Mouse (Mus musculus): Measurements from ENCODE around the gene Clba1. TPM values are rescaled to one million over a fixed set of nuclear protein-coding genes. Genes with fewer than 3 reads are reported as not detected.
A peak's percentile ranks its signal among the peaks of the same experiment; 100 is the strongest.

Clba1 gene
- polyA plus RNA-seq, 1 experiment from 2014 or later, result 14.7 TPM

DNA sequence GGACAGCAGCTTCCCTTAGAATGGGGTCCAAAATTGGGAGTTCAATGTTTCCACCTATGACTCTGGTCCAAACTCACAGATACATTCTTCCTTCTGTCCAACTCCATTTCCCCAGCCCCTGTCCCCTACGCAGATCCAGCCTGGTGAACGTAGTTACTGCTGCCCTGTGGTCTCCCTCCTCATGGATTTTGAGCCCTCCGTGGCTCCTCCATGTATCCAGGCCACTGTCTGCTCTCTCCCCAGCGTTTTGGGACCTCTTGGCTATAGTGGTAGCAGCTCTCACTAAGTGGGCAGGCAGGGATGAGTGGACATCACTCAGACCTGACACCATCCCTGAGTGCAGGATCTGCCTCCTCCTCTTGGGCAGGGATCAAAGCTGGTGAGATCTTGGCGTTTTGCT, 10.0 kb upstream of the Clba1 start:
- Histone ChIP-seq H3K4me2 (no peak overlapping the region), H3K27ac (ENCODE audit: low read depth, low read length) (no peak overlapping the region), H3K36me3 (ENCODE audit: control insufficient read depth, insufficient read depth, low read length) (no peaks in the 10 kb centered on the region), H3K4me1 (ENCODE audit: control insufficient read depth, insufficient read depth, low read length) (no peaks in the 10 kb centered on the region), H3K9me3 (ENCODE audit: control insufficient read depth, low read length) (no peaks in the 10 kb centered on the region), H3K4me3 (ENCODE audit: low read depth, low read length) (no peak overlapping the region), H3K27me3 (ENCODE audit: control insufficient read depth, insufficient read depth, low read length) (peaks cover 12% of the 10 kb centered on the region), H3K9ac (ENCODE audit: low read length) (no peak overlapping the region)
- 70% methylated on average over 5 of the region's 5 CpGs for WGBS
- ATAC-seq (ENCODE audit: low FRiP score), result no peak
- no peak for DNase-seq (ENCODE audit: low spot score, missing footprints)

DNA sequence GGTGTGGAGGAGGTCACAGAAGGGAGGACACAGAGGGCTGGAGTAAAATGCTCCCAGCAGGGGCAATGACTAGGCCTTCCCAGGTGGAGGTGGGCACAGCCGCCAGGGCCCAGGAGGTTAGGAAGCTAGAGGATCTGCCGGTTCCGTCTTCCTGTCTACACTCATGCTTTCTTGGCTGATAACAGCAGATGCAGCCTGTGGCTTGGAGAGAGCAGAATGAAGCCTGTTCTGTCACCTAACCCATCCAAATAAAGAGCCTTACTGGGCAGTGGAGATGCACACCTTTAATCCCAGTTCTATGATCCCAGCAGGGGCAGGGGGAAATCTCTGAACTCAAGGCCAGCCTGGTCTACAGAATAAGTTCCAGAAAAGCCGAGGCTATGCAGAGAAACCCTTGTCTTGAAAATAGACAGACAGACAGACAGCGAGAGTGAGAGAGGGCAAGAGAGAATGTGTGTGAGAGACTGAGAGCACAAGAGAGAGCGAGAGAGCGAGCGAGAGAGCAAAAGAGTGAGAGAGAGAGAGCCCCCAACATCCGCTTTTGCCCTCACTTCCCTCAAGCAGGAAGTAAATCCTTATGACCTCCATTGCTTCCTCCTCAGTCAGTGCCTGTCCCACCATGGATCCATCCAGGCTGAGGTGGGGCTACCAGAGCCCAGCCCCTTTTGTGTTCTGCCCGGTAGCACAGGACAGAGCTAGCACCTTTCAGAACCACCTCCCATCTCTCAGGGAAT, 9.3 kb upstream of the Clba1 start:
- 88% methylated on average over 10 of the region's 10 CpGs for WGBS
- ATAC-seq (ENCODE audit: low FRiP score), result no peak
- H3K27me3 ChIP-seq (ENCODE audit: control insufficient read depth, insufficient read depth, low read length), result peaks cover 12% of the 10 kb centered on the region

DNA sequence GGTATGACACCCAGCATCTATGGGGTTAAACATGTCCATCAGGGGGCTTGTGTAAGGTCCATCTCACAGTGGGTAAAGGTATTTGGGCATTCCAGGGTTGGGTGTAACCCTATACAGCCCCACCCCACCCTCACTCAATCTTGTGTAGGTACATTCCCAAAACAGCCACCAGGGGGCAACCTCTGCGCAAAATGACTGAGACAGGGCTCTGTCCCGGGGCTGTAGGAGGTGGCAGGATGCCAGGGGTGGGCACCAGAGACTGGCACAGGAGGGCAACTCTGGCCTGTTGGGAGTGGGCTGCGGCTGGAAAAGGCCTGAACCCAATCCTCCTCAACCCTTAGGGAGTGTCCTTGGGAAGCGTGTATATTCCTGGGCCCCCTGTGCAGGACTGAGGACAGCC, 8.3 kb upstream of the Clba1 start:
- no peaks in the 10 kb centered on the region for H3K9me3 ChIP-seq (ENCODE audit: control insufficient read depth, low read length)
- DNase-seq (ENCODE audit: low spot score, missing footprints), result peak; percentile 94
- H3K4me1 ChIP-seq (ENCODE audit: control insufficient read depth, insufficient read depth, low read length), result no peaks in the 10 kb centered on the region
- no peak overlapping the region for H3K4me2 ChIP-seq
- H3K9ac ChIP-seq (ENCODE audit: low read length), result no peak overlapping the region
- 17% methylated on average over 4 of the region's 4 CpGs for WGBS
- H3K4me3 ChIP-seq (ENCODE audit: low read depth, low read length), result no peak overlapping the region
- H3K27me3 ChIP-seq (ENCODE audit: control insufficient read depth, insufficient read depth, low read length), result peaks cover 12% of the 10 kb centered on the region
- ATAC-seq (ENCODE audit: low FRiP score), result 0 out of 2 replicates have a peak, but pooled peaks have one; percentile 38
- no peak overlapping the region for H3K27ac ChIP-seq (ENCODE audit: low read depth, low read length)
- H3K36me3 ChIP-seq (ENCODE audit: control insufficient read depth, insufficient read depth, low read length), result no peaks in the 10 kb centered on the region

More for the DNA sequence above, 9.3 kb upstream of the Clba1 start:
- DNase-seq (ENCODE audit: low spot score, missing footprints), result no peak
- no peaks in the 10 kb centered on the region for H3K9me3 ChIP-seq (ENCODE audit: control insufficient read depth, low read length)
- no peak overlapping the region for H3K4me2 ChIP-seq
- no peak overlapping the region for H3K27ac ChIP-seq (ENCODE audit: low read depth, low read length)
- H3K9ac ChIP-seq (ENCODE audit: low read length), result no peak overlapping the region
- no peaks in the 10 kb centered on the region for H3K4me1 ChIP-seq (ENCODE audit: control insufficient read depth, insufficient read depth, low read length)
- H3K4me3 ChIP-seq (ENCODE audit: low read depth, low read length), result no peak overlapping the region
- H3K36me3 ChIP-seq (ENCODE audit: control insufficient read depth, insufficient read depth, low read length), result no peaks in the 10 kb centered on the region

DNA sequence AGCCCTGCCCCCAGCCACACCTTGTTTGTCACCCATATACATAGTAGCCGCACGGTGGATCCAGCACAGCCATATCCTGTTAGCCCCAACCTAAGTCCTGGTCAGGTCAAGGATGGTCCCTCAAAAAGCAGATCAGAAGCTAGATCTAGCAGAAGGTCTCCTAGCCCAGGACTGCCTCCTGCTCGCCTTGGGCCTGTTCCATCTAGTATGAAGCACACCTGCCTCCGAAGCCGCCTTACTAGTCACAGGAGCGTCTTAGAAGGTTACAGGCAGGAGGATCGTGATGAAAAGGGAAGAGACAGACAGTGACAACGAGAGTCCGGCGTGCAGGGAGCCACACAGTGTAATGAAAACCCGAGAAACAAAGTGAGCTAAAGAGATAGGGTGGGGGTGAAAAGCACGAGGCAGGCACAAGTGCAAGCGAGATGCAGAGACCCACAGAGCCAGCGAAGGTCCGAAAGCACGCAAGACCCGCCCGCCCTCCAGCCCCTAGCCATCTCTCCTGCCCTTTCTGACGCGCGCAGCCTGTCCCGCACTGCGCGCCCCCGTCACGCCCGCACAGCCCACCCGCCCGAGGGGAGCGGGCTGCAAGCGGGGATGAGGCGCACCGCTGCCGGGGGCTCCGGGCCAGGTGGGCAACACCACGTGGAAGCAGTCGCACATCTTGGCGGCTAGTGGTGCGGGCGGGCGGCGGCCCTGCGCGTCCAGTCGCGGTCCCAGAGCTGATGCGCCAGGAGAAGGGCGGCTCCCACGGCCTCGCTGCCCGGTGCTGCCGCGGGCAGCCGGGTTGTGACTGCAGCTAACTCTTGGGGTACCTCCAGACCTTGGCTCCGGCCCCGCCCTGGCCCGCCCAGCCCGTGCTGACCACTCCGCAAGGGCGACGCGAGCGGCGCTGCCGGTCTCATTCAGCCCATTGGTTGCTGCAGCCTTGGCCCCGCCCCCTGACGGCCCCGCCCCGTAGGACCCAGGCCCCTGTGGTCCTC, 6.6 kb upstream of the Clba1 start, which contains the start of gene Ahnak2:
Gene Ahnak2 (minus strand): TSS at position 794 of the 983 bp plus-strand sequence.
- 5% methylated on average over 59 of the region's 69 CpGs for WGBS
- ATAC-seq (ENCODE audit: low FRiP score), result peak; percentile 88
- peaks cover 12% of the 10 kb centered on the region for H3K27me3 ChIP-seq (ENCODE audit: control insufficient read depth, insufficient read depth, low read length)

DNA sequence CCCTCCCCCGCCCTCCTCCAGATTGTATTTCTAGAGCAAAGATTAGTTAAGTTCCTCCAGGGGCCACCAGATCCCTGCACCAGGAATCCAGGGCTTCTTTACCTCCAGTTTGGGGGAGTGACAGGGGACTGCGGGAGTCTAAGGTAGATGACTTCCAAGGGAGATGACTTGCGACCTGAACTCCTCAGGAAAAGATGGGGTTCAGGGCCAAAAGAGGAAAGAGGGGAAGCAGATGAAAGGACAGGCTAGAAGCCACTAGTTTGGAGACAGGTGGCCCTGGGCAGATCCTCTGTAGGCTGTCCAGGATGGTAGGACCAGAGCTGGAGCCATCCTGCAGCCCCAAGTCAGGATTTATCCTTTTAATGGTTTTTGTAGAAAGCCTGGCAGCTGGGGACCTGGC, 5.8 kb upstream of the Clba1 start:
- Histone ChIP-seq H3K4me1 (ENCODE audit: control insufficient read depth, insufficient read depth, low read length) (no peaks in the 10 kb centered on the region), H3K4me2 (no peak overlapping the region), H3K9me3 (ENCODE audit: control insufficient read depth, low read length) (no peaks in the 10 kb centered on the region), H3K9ac (ENCODE audit: low read length) (no peak overlapping the region), H3K36me3 (ENCODE audit: control insufficient read depth, insufficient read depth, low read length) (no peaks in the 10 kb centered on the region), H3K4me3 (ENCODE audit: low read depth, low read length) (no peak overlapping the region), H3K27me3 (ENCODE audit: control insufficient read depth, insufficient read depth, low read length) (peaks cover 12% of the 10 kb centered on the region), H3K27ac (ENCODE audit: low read depth, low read length) (no peak overlapping the region)
- DNase-seq (ENCODE audit: low spot score, missing footprints) (peak; percentile 86), ATAC-seq (ENCODE audit: low FRiP score) (0 out of 2 replicates have a peak, but pooled peaks have one; percentile 4)
- WGBS, result 28% methylated on average over 3 of the region's 3 CpGs

More for the DNA sequence above, 6.6 kb upstream of the Clba1 start, which contains the start of gene Ahnak2:
- Histone ChIP-seq H3K9me3 (ENCODE audit: control insufficient read depth, low read length) (no peaks in the 10 kb centered on the region), H3K4me1 (ENCODE audit: control insufficient read depth, insufficient read depth, low read length) (no peaks in the 10 kb centered on the region), H3K4me3 (ENCODE audit: low read depth, low read length) (peak within 1 kb of the TSS; percentile 55), H3K27ac (ENCODE audit: low read depth, low read length) (no peak within 1 kb of the TSS), H3K36me3 (ENCODE audit: control insufficient read depth, insufficient read depth, low read length) (no peaks in the 10 kb centered on the region), H3K4me2 (peak within 1 kb of the TSS; percentile 100), H3K9ac (ENCODE audit: low read length) (peak within 1 kb of the TSS; percentile 70)
- peak; percentile 95 for DNase-seq (ENCODE audit: low spot score, missing footprints)

DNA sequence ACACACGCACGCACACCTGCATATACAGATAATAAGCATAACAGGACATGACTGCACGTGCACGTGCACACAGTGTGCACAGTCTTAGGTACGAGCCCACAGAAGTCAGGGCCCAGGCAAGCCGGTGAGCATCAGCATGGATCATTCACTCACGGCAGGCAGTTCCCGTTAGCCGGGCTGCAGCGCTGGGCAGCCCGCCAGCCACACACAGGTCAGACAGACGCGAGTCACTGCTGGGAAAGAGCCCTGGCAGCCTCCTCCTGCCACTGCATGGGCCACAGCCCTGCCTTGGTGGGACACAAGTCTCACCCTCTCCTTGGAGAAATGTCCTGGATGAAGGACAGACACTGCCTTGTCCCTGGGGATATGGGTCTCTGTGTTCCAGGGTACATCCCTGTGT, 4.7 kb upstream of the Clba1 start:
- Histone ChIP-seq H3K9me3 (ENCODE audit: control insufficient read depth, low read length) (no peaks in the 10 kb centered on the region), H3K4me2 (no peak overlapping the region), H3K36me3 (ENCODE audit: control insufficient read depth, insufficient read depth, low read length) (no peaks in the 10 kb centered on the region), H3K27ac (ENCODE audit: low read depth, low read length) (no peak overlapping the region), H3K4me1 (ENCODE audit: control insufficient read depth, insufficient read depth, low read length) (no peaks in the 10 kb centered on the region; the same call in 1 of the 2 replicates), H3K4me3 (ENCODE audit: low read depth, low read length) (no peak overlapping the region), H3K27me3 (ENCODE audit: control insufficient read depth, insufficient read depth, low read length) (peaks cover 12% of the 10 kb centered on the region), H3K9ac (ENCODE audit: low read length) (0 out of 2 replicates have a peak overlapping the region, but pooled peaks have one; percentile 16)
- WGBS, result 60% methylated on average over 13 of the region's 13 CpGs
- DNase-seq (ENCODE audit: low spot score, missing footprints) (no peak), ATAC-seq (ENCODE audit: low FRiP score) (no peak)

DNA sequence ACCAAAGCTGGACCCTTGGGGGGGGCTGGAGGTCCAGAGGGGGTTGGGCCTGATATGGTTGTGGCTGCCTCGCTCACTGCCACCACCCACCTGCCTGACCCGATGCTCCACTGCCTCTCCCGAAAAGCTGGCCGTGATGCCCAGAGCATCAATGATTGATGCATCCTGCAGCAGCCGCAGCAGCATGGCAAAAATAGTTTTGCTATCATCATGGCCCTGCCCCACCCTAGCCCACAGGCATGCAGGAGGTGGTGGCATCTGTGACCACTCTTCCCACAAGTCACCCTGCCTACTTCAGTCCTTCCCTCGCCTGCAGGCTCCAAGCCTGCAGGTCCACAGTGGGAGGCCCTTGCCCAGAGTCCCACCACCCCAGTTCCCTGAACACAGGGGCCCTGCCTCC, 2.7 kb upstream of the Clba1 start:
- Histone ChIP-seq H3K9ac (ENCODE audit: low read length) (no peak overlapping the region), H3K36me3 (ENCODE audit: control insufficient read depth, insufficient read depth, low read length) (no peaks in the 10 kb centered on the region), H3K4me3 (ENCODE audit: low read depth, low read length) (no peak overlapping the region), H3K4me1 (ENCODE audit: control insufficient read depth, insufficient read depth, low read length) (peaks cover 5% of the 10 kb centered on the region), H3K27ac (ENCODE audit: low read depth, low read length) (no peak overlapping the region), H3K27me3 (ENCODE audit: control insufficient read depth, insufficient read depth, low read length) (peaks cover 7% of the 10 kb centered on the region), H3K4me2 (no peak overlapping the region), H3K9me3 (ENCODE audit: control insufficient read depth, low read length) (no peaks in the 10 kb centered on the region)
- ATAC-seq (ENCODE audit: low FRiP score), result no peak
- no peak for DNase-seq (ENCODE audit: low spot score, missing footprints)
- 82% methylated on average over 6 of the region's 6 CpGs for WGBS

DNA sequence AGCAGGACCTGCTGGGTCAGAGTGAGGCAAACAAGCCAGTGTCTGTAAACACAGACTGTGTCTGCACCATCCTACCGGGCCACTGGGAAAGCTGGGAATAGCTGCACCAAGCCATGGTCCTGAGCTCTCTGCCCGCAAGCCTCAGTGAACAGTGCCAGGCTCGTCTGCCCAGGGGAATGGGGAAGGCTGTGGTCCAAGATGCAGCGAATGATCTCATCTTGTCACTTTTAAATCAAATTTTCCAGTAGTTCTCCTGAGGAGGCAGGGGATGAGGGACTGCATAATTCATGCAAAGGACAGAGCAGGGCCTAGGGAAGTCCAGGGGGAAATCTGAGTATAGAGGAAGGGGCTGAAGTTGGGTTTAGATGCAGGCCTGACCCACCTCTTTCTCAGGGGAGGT, 941 bp upstream of the Clba1 start:
- Histone ChIP-seq H3K4me3 (ENCODE audit: low read depth, low read length) (no peak overlapping the region), H3K27ac (ENCODE audit: low read depth, low read length) (no peak overlapping the region), H3K9ac (ENCODE audit: low read length) (no peak overlapping the region)

DNA sequence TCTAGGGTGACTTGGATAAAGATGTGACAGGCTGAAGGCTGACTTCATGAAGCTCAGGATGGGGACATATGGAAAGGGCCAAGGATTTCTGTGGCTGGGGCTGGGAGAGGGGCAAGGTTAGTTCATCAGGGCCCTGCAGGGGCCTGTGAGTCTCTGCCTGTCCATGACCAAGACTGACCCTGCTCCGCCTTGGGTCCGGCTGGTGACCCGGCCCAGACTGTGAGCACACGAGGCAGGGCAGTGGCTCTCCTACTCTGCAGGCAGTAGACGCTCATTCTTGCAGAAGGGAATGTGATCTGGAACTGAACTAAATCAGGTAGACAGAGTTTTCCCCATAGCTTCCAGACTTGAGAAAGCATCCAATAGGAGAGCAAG, 538 bp upstream of the Clba1 start:
- Histone ChIP-seq H3K27ac (ENCODE audit: low read depth, low read length) (no peak overlapping the region), H3K9ac (ENCODE audit: low read length) (peak overlapping the region; percentile 53), H3K36me3 (ENCODE audit: control insufficient read depth, insufficient read depth, low read length) (no peaks in the 10 kb centered on the region), H3K4me2 (peak overlapping the region; percentile 98), H3K9me3 (ENCODE audit: control insufficient read depth, low read length) (no peaks in the 10 kb centered on the region), H3K27me3 (ENCODE audit: control insufficient read depth, insufficient read depth, low read length) (no peaks in the 10 kb centered on the region), H3K4me3 (ENCODE audit: low read depth, low read length) (peak overlapping the region; percentile 66), H3K4me1 (ENCODE audit: control insufficient read depth, insufficient read depth, low read length) (peaks cover 5% of the 10 kb centered on the region)
- ATAC-seq (ENCODE audit: low FRiP score) (peak; percentile 56), DNase-seq (ENCODE audit: low spot score, missing footprints) (no peak)
- 72% methylated on average over 5 of the region's 5 CpGs for WGBS

More for the DNA sequence above, 941 bp upstream of the Clba1 start:
- H3K4me2 ChIP-seq, result no peak overlapping the region
- H3K4me1 ChIP-seq (ENCODE audit: control insufficient read depth, insufficient read depth, low read length), result peaks cover 5% of the 10 kb centered on the region
- DNase-seq (ENCODE audit: low spot score, missing footprints), result no peak
- WGBS, result 86% methylated on average over 4 of the region's 4 CpGs
- H3K9me3 ChIP-seq (ENCODE audit: control insufficient read depth, low read length), result no peaks in the 10 kb centered on the region
- ATAC-seq (ENCODE audit: low FRiP score), result no peak
- no peaks in the 10 kb centered on the region for H3K27me3 ChIP-seq (ENCODE audit: control insufficient read depth, insufficient read depth, low read length)
- H3K36me3 ChIP-seq (ENCODE audit: control insufficient read depth, insufficient read depth, low read length), result no peaks in the 10 kb centered on the region
